Mouse (Mus musculus) heart, adult 2 months (tissue): ENCODE data around the gene Kazn.

ENCODE experiments used
- CTCF ChIP-seq: fragments of 200-600 bp; IDR thresholded peaks from 2 replicates; pipeline ENCODE4 v1.8.1; 2022; ENCODE audit warnings: antibody characterized with exemption, mild to moderate bottlenecking, moderate library complexity
- EP300 ChIP-seq: fragments of 200-500 bp; IDR thresholded peaks from 2 replicates; pipeline ENCODE4 v1.6.1; 2011; ENCODE audit warnings: low read depth, low read length, control low read depth; ENCODE audit not compliant: insufficient read depth
- POLR2A ChIP-seq: fragments of 200-500 bp; IDR thresholded peaks from 2 replicates; pipeline ENCODE4 v1.6.1; 2011; ENCODE audit warnings: mild to moderate bottlenecking, low read depth, low read length, control low read depth; ENCODE audit not compliant: insufficient read depth

- no peak for TF ChIP-seq CTCF
- no peak for TF ChIP-seq POLR2A
- TF ChIP-seq EP300, result no peak
Measured at GRCm38 (mm10) chr4:142154246-142154645, 85.0 kb downstream of the Kazn start.
